Mouse (Mus musculus): Measurements from ENCODE around the gene Taf4.

Gene Taf4

GRCm38 (mm10) chr2:179982715-179983114 lies 6.3 kb upstream of the Taf4 start:
- DNase-seq (ENCODE audit: low read depth, low spot score) = no peak

GRCm38 (mm10) chr2:179980616-179981015 lies 4.2 kb upstream of the Taf4 start:
- no peak for DNase-seq (ENCODE audit: low read depth, low spot score)

- no peak for DNase-seq (ENCODE audit: low read depth, low spot score)
These were observed 3.4 kb upstream of the Taf4 start for GRCm38 (mm10) chr2:179979836-179980235.

- DNase-seq (ENCODE audit: low read depth, low spot score) = no peak
These were observed 1.8 kb upstream of the Taf4 start for GRCm38 (mm10) chr2:179978250-179978649.

GRCm38 (mm10) chr2:179977344-179978025 lies 1.0 kb upstream of the Taf4 start:
- no peak for DNase-seq (ENCODE audit: low read depth, low spot score)

GRCm38 (mm10) chr2:179976295-179976627 lies 185 bp downstream of the Taf4 start:
- no peak for DNase-seq (ENCODE audit: low read depth, low spot score)

GRCm38 (mm10) chr2:179975851-179976250 lies 595 bp downstream of the Taf4 start:
- peak; percentile 28 for DNase-seq (ENCODE audit: low read depth, low spot score)

- DNase-seq (ENCODE audit: low read depth, low spot score) = peak; percentile 46
These were observed 1.6 kb downstream of the Taf4 start for GRCm38 (mm10) chr2:179974651-179975471.

GRCm38 (mm10) chr2:179973871-179974628 lies 2.4 kb downstream of the Taf4 start:
- DNase-seq (ENCODE audit: low read depth, low spot score) = no peak

- no peak for DNase-seq (ENCODE audit: low read depth, low spot score)
These were observed 4.0 kb downstream of the Taf4 start for GRCm38 (mm10) chr2:179972406-179972805.

- DNase-seq (ENCODE audit: low read depth, low spot score) = no peak
These were observed 4.6 kb downstream of the Taf4 start for GRCm38 (mm10) chr2:179971891-179972290.

- DNase-seq (ENCODE audit: low read depth, low spot score) = no peak
These were observed 7.3 kb downstream of the Taf4 start for GRCm38 (mm10) chr2:179969137-179969536.

GRCm38 (mm10) chr2:179967633-179968032 lies 8.8 kb downstream of the Taf4 start:
- DNase-seq (ENCODE audit: low read depth, low spot score) = no peak

GRCm38 (mm10) chr2:179961420-179961819 lies 15.0 kb downstream of the Taf4 start:
- no peak for DNase-seq (ENCODE audit: low read depth, low spot score)

- DNase-seq (ENCODE audit: low read depth, low spot score) = no peak
These were observed 16.1 kb downstream of the Taf4 start for GRCm38 (mm10) chr2:179960327-179960726.

GRCm38 (mm10) chr2:179959391-179959790 lies 17.1 kb downstream of the Taf4 start:
- DNase-seq (ENCODE audit: low read depth, low spot score) = no peak

- peak; percentile 19 for DNase-seq (ENCODE audit: low read depth, low spot score)
These were observed 24.6 kb downstream of the Taf4 start for GRCm38 (mm10) chr2:179951542-179952524.

GRCm38 (mm10) chr2:179948820-179949219 lies 27.6 kb downstream of the Taf4 start:
- peak; percentile 14 for DNase-seq (ENCODE audit: low read depth, low spot score)

- DNase-seq (ENCODE audit: low read depth, low spot score) = no peak
These were observed 28.8 kb downstream of the Taf4 start for GRCm38 (mm10) chr2:179947607-179948006.

GRCm38 (mm10) chr2:179946496-179946895 lies 29.9 kb downstream of the Taf4 start:
- no peak for DNase-seq (ENCODE audit: low read depth, low spot score)

- DNase-seq (ENCODE audit: low read depth, low spot score) = peak; percentile 36
These were observed 31.4 kb downstream of the Taf4 start for GRCm38 (mm10) chr2:179945051-179945450.
